Mouse (Mus musculus) gastrocnemius, postnatal 10 days (tissue): ENCODE results near the gene Myl3. TPM values are rescaled to one million over a fixed set of nuclear protein-coding genes. Genes with fewer than 3 reads are reported as not detected.

ENCODE experiments used
- DNase-seq: peaks from one replicate; pipeline ENCODE4 v3.0.0; 2021; ENCODE audit warnings: mixed read lengths
- total RNA-seq, 2 experiments: library from RNA; stranded (reverse); gene quantifications; 2 replicates each; pipeline ENCODE4 v1.2.3; 2021

Gene Myl3
- total RNA-seq, 2 experiments from 2014 or later: 260 to 321 TPM

- no peak for DNase-seq
These were observed 9.8 kb upstream of the Myl3 start for GRCm38 (mm10) chr9:110731859-110732258.

GRCm38 (mm10) chr9:110732623-110733022 lies 9.0 kb upstream of the Myl3 start:
- peak; percentile 74 for DNase-seq

GRCm38 (mm10) chr9:110733102-110733501 lies 8.6 kb upstream of the Myl3 start:
- no peak for DNase-seq

GRCm38 (mm10) chr9:110734154-110734553 lies 7.5 kb upstream of the Myl3 start:
- DNase-seq: no peak

GRCm38 (mm10) chr9:110736362-110736761 lies 5.3 kb upstream of the Myl3 start:
- no peak for DNase-seq

GRCm38 (mm10) chr9:110738054-110738453 lies 3.6 kb upstream of the Myl3 start:
- no peak for DNase-seq

- no peak for DNase-seq
These were observed 1.7 kb upstream of the Myl3 start for GRCm38 (mm10) chr9:110739961-110740360.

- peak; percentile 40 for DNase-seq
These were observed 762 bp downstream of the Myl3 start for GRCm38 (mm10) chr9:110742295-110742950.

GRCm38 (mm10) chr9:110742951-110743455 lies 1.3 kb downstream of the Myl3 start:
- peak; percentile 58 for DNase-seq

GRCm38 (mm10) chr9:110743456-110744323 lies 2.0 kb downstream of the Myl3 start:
- DNase-seq: no peak

- no peak for DNase-seq
These were observed 4.1 kb downstream of the Myl3 start for GRCm38 (mm10) chr9:110745752-110746151.

GRCm38 (mm10) chr9:110746238-110746637 lies 4.6 kb downstream of the Myl3 start:
- DNase-seq: no peak

- no peak for DNase-seq
These were observed 5.3 kb downstream of the Myl3 start, which contains the start of gene Pth1r for GRCm38 (mm10) chr9:110746961-110747360. Pth1r (minus strand) TSS chr9:110747145.

GRCm38 (mm10) chr9:110748451-110748850 lies 6.8 kb downstream of the Myl3 start:
- DNase-seq: no peak

GRCm38 (mm10) chr9:110750404-110751187 lies 8.9 kb downstream of the Myl3 start:
- DNase-seq: no peak

- no peak for DNase-seq
These were observed 9.8 kb downstream of the Myl3 start for GRCm38 (mm10) chr9:110751412-110751811.

- no peak for DNase-seq
These were observed 11.3 kb downstream of the Myl3 start for GRCm38 (mm10) chr9:110752917-110753435.

GRCm38 (mm10) chr9:110753773-110754172 lies 12.1 kb downstream of the Myl3 start:
- no peak for DNase-seq

- no peak for DNase-seq
These were observed 16.2 kb downstream of the Myl3 start for GRCm38 (mm10) chr9:110757816-110758215.

GRCm38 (mm10) chr9:110758605-110759004 lies 16.9 kb downstream of the Myl3 start:
- peak; percentile 85 for DNase-seq

- peak; percentile 60 for DNase-seq
These were observed 17.6 kb downstream of the Myl3 start for GRCm38 (mm10) chr9:110759265-110759664.

GRCm38 (mm10) chr9:110760886-110761285 lies 19.2 kb downstream of the Myl3 start:
- DNase-seq: no peak
